Mouse (Mus musculus): ENCODE measurements at regions not wholly inside any gene's neighbourhood (a gene's known extent, or its start where the extent isn't known, plus 50 kb on each side); places are given as distances from the start of the nearest gene placed in this dataset.

DNA sequence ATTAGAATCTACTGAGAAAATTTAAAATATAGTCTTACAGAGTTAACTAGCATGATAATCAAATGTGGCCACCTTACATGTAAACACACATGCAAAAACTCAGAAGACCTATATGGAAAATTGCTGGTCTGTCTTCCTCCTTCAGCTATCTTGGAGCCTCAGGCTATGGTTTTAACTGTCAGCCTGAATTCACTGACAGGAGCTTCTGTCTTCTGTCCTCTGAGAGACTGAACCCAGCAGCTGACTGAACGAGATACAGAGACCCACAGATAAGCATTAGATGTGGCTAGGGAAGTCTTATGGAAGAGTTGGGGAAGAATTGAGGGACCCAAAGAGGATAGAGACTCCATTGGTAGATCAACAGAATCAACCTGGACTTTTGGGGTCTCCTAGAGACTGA is 360.0 kb upstream of the Meox2 start:
- H3K27me3 ChIP-seq (replicated peaks), result no peaks in the 10 kb centered on the region
- no peak for ATAC-seq (replicated peaks)
- 77% methylated on average over 1 of the region's 1 CpGs for WGBS

GRCm38 (mm10) chr12:36765315-36766058 is 342.9 kb upstream of the Meox2 start:
- 87% methylated on average over 4 of the region's 4 CpGs for WGBS
- ATAC-seq (replicated peaks), result no peak

More for the DNA sequence above, 360.0 kb upstream of the Meox2 start:
- Histone ChIP-seq H3K4me2 (no peak overlapping the region), H3K9me3 (no peaks in the 10 kb centered on the region), H3K36me3 (replicated peaks) (no peaks in the 10 kb centered on the region), H3K9ac (no peak overlapping the region), H3K4me1 (no peaks in the 10 kb centered on the region), H3K4me3 (no peak overlapping the region), H3K27ac (no peak overlapping the region)

DNA sequence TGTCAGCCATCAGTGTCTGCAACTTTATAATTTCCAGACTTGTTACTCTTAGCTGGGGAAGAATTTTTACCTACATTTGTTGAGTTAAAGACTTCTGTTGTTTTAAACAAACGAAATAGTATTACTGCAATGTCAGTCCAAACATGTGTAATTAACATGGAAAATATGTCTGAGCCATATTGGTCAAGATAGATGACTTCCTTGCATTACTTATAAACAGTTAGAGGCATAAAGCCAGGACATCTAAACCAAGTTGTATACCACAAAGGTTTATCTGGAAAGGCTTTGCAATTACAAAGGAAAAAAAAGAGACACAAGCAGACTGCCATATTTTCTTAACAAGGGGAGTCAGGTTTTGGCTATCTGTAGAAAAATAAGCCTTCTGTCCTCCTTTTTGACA is 342.2 kb upstream of the Meox2 start:
- Histone ChIP-seq H3K4me2 (no peak overlapping the region), H3K9me3 (no peaks in the 10 kb centered on the region), H3K27me3 (replicated peaks) (no peaks in the 10 kb centered on the region), H3K4me3 (no peak overlapping the region), H3K27ac (no peak overlapping the region), H3K9ac (no peak overlapping the region), H3K36me3 (replicated peaks) (no peaks in the 10 kb centered on the region), H3K4me1 (no peaks in the 10 kb centered on the region)
- ATAC-seq (replicated peaks), result no peak
- 63% methylated on average over 1 of the region's 1 CpGs for WGBS

More at GRCm38 (mm10) chr12:36765315-36766058, 342.9 kb upstream of the Meox2 start:
- Histone ChIP-seq H3K9ac (no peak overlapping the region), H3K4me1 (no peaks in the 10 kb centered on the region), H3K27me3 (replicated peaks) (no peaks in the 10 kb centered on the region), H3K4me2 (no peak overlapping the region), H3K36me3 (replicated peaks) (no peaks in the 10 kb centered on the region), H3K4me3 (no peak overlapping the region), H3K27ac (no peak overlapping the region), H3K9me3 (no peaks in the 10 kb centered on the region)

GRCm38 (mm10) chr12:36780761-36781160 is 327.6 kb upstream of the Meox2 start:
- Histone ChIP-seq H3K9me3 (no peaks in the 10 kb centered on the region), H3K27me3 (replicated peaks) (no peaks in the 10 kb centered on the region), H3K4me3 (no peak overlapping the region), H3K9ac (no peak overlapping the region), H3K4me2 (no peak overlapping the region), H3K4me1 (no peaks in the 10 kb centered on the region), H3K27ac (no peak overlapping the region), H3K36me3 (replicated peaks) (no peaks in the 10 kb centered on the region)
- WGBS, result 83% methylated on average over 7 of the region's 7 CpGs
- no peak for ATAC-seq (replicated peaks)

GRCm38 (mm10) chr12:36790866-36791265 is 317.5 kb upstream of the Meox2 start:
- Histone ChIP-seq H3K36me3 (replicated peaks) (no peaks in the 10 kb centered on the region), H3K27me3 (replicated peaks) (no peaks in the 10 kb centered on the region), H3K9me3 (no peaks in the 10 kb centered on the region), H3K4me3 (no peak overlapping the region), H3K4me2 (no peak overlapping the region), H3K9ac (no peak overlapping the region), H3K27ac (no peak overlapping the region), H3K4me1 (no peaks in the 10 kb centered on the region)
- no peak for ATAC-seq (replicated peaks)
- 85% methylated on average over 2 of the region's 2 CpGs for WGBS

GRCm38 (mm10) chr12:36791430-36791829 is 316.9 kb upstream of the Meox2 start:
- Histone ChIP-seq H3K4me3 (no peak overlapping the region), H3K9me3 (no peaks in the 10 kb centered on the region), H3K27me3 (replicated peaks) (no peaks in the 10 kb centered on the region), H3K4me2 (no peak overlapping the region), H3K36me3 (replicated peaks) (no peaks in the 10 kb centered on the region), H3K4me1 (no peaks in the 10 kb centered on the region), H3K27ac (no peak overlapping the region), H3K9ac (no peak overlapping the region)
- 93% methylated on average over 3 of the region's 3 CpGs for WGBS
- no peak for ATAC-seq (replicated peaks)

- no peak overlapping the region for H3K4me3 ChIP-seq
- no peaks in the 10 kb centered on the region for H3K36me3 ChIP-seq (replicated peaks)
- H3K4me2 ChIP-seq, result no peak overlapping the region
- no peak overlapping the region for H3K9ac ChIP-seq
- H3K4me1 ChIP-seq, result no peaks in the 10 kb centered on the region
- no peaks in the 10 kb centered on the region for H3K9me3 ChIP-seq
- H3K27ac ChIP-seq, result no peak overlapping the region
- 86% methylated on average over 3 of the region's 3 CpGs for WGBS
- ATAC-seq (replicated peaks), result no peak
- H3K27me3 ChIP-seq (replicated peaks), result no peaks in the 10 kb centered on the region
Measured at GRCm38 (mm10) chr12:36792205-36792604, 316.1 kb upstream of the Meox2 start.

- H3K4me3 ChIP-seq, result no peak overlapping the region
- no peak overlapping the region for H3K4me2 ChIP-seq
- H3K36me3 ChIP-seq (replicated peaks), result no peaks in the 10 kb centered on the region
- no peaks in the 10 kb centered on the region for H3K27me3 ChIP-seq (replicated peaks)
- no peaks in the 10 kb centered on the region for H3K4me1 ChIP-seq
- H3K9ac ChIP-seq, result no peak overlapping the region
- H3K27ac ChIP-seq, result no peak overlapping the region
- no peak for ATAC-seq (replicated peaks)
- no peaks in the 10 kb centered on the region for H3K9me3 ChIP-seq
- WGBS, result 27% methylated on average over 2 of the region's 2 CpGs
Measured at GRCm38 (mm10) chr12:36793799-36794198, 314.5 kb upstream of the Meox2 start.

- Histone ChIP-seq H3K9ac (no peak overlapping the region), H3K27me3 (replicated peaks) (no peaks in the 10 kb centered on the region), H3K9me3 (no peaks in the 10 kb centered on the region), H3K27ac (no peak overlapping the region), H3K4me3 (no peak overlapping the region), H3K36me3 (replicated peaks) (no peaks in the 10 kb centered on the region), H3K4me2 (no peak overlapping the region), H3K4me1 (no peaks in the 10 kb centered on the region)
- WGBS, result 78% methylated on average over 4 of the region's 4 CpGs
- ATAC-seq (replicated peaks), result no peak
Measured at GRCm38 (mm10) chr12:36796201-36796600, 312.1 kb upstream of the Meox2 start.

GRCm38 (mm10) chr12:36817938-36818337 is 290.4 kb upstream of the Meox2 start:
- no peak overlapping the region for H3K4me3 ChIP-seq
- H3K9ac ChIP-seq, result no peak overlapping the region
- H3K9me3 ChIP-seq, result no peaks in the 10 kb centered on the region
- H3K27me3 ChIP-seq (replicated peaks), result no peaks in the 10 kb centered on the region
- H3K4me2 ChIP-seq, result no peak overlapping the region
- H3K4me1 ChIP-seq, result no peaks in the 10 kb centered on the region
- no peak overlapping the region for H3K27ac ChIP-seq
- 97% methylated on average over 2 of the region's 2 CpGs for WGBS
- H3K36me3 ChIP-seq (replicated peaks), result no peaks in the 10 kb centered on the region
- ATAC-seq (replicated peaks), result no peak

GRCm38 (mm10) chr12:36818852-36819251 is 289.5 kb upstream of the Meox2 start:
- Histone ChIP-seq H3K27me3 (replicated peaks) (no peaks in the 10 kb centered on the region), H3K27ac (no peak overlapping the region), H3K36me3 (replicated peaks) (no peaks in the 10 kb centered on the region), H3K4me2 (no peak overlapping the region), H3K9ac (no peak overlapping the region), H3K9me3 (no peaks in the 10 kb centered on the region), H3K4me3 (no peak overlapping the region), H3K4me1 (no peaks in the 10 kb centered on the region)
- ATAC-seq (replicated peaks), result no peak
- 91% methylated on average over 3 of the region's 3 CpGs for WGBS

- WGBS, result 74% methylated on average over 6 of the region's 6 CpGs
- H3K27ac ChIP-seq, result no peak overlapping the region
- H3K36me3 ChIP-seq (replicated peaks), result no peaks in the 10 kb centered on the region
- ATAC-seq (replicated peaks), result peak; percentile 66
- H3K27me3 ChIP-seq (replicated peaks), result no peaks in the 10 kb centered on the region
- no peak overlapping the region for H3K4me2 ChIP-seq
- no peaks in the 10 kb centered on the region for H3K4me1 ChIP-seq
- H3K9me3 ChIP-seq, result no peaks in the 10 kb centered on the region
- H3K9ac ChIP-seq, result no peak overlapping the region
- no peak overlapping the region for H3K4me3 ChIP-seq
Measured at GRCm38 (mm10) chr12:36826766-36827165, 281.6 kb upstream of the Meox2 start.

GRCm38 (mm10) chr12:36831307-36831997 is 276.9 kb upstream of the Meox2 start:
- Histone ChIP-seq H3K4me3 (no peak overlapping the region), H3K9ac (no peak overlapping the region), H3K4me1 (no peaks in the 10 kb centered on the region), H3K4me2 (no peak overlapping the region), H3K27me3 (replicated peaks) (no peaks in the 10 kb centered on the region), H3K9me3 (no peaks in the 10 kb centered on the region), H3K36me3 (replicated peaks) (no peaks in the 10 kb centered on the region), H3K27ac (no peak overlapping the region)
- 77% methylated on average over 14 of the region's 14 CpGs for WGBS
- 0 out of 2 replicates have a peak, but pooled peaks have one; percentile 30 for ATAC-seq (replicated peaks)
